Mouse (Mus musculus) T-helper 17 cell (primary cell): ENCODE measurements at regions not wholly inside any gene's neighbourhood (a gene's known extent, or its start where the extent isn't known, plus 50 kb on each side); places are given as distances from the start of the nearest gene placed in this dataset.

ENCODE experiments used
- in situ Hi-C, 2 experiments: fragments of 300-600 bp; cut with MboI, MseI; formaldehyde crosslinking; loops; 1 replicate in 1 of 2; 2 replicates in 1 of 2; pipeline ENCODE4 v1.15.1; 2025; ENCODE audit warnings: high pct_unique_total_duplicates in 2 of 2

DNA sequence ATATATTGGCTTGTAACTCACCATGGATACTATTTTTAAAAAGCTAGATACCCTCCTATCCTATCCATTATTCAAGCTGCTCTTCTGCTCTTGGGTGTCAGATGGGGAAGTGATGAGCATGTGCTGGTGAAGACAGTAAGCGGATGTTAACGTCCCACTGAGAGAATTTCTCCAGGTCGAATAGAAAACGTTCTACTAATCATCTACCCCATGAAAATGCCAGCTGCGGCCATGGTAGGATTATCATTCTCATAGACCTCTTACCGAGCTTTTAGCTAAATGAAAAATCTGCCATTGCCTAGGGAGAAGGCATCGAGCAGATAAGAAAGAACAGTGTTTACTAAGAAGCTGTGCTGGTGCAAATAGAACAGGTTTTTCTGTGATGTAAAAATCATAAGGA lies 1685.6 kb upstream of the Zeb2 start:
- in situ Hi-C loops = loop anchor here in 1 of 2 experiments (10.0 kb wide), 1 partner anchor 1692 kb away; no protein-coding TSS in a partner anchor
